Mouse (Mus musculus) kidney, adult 2 months (tissue): ENCODE measurements around the gene Pkn3. TPM values are rescaled to one million over a fixed set of nuclear protein-coding genes. Genes with fewer than 3 reads are reported as not detected.
"Not testable (repeated sequence)": the region's sequence is repeated elsewhere in the genome, so short reads cannot be mapped to it uniquely, and the experiment has no call there.

Experiments used
- DNase-seq: peaks from one replicate; pipeline ENCODE4 v3.0.0; 2021
- H3K27ac ChIP-seq: fragments of 200-500 bp; 2 replicates; pipeline ENCODE4 v1.5.1; 2012; ENCODE audit warnings: low read depth, low read length, control low read depth, inconsistent platforms; ENCODE audit not compliant: insufficient read depth
- H3K27me3 ChIP-seq: fragments of 200-500 bp; replicated peaks from 2 replicates; pipeline ENCODE4 v1.6.1; 2012; ENCODE audit warnings: mild to moderate bottlenecking, moderate library complexity, low read length, inconsistent platforms; ENCODE audit not compliant: control insufficient read depth, insufficient read depth
- H3K36me3 ChIP-seq: fragments of 200-500 bp; 2 replicates; pipeline ENCODE4 v1.6.1; 2012; ENCODE audit warnings: mild to moderate bottlenecking, moderate library complexity, low read length, inconsistent platforms; ENCODE audit not compliant: control insufficient read depth, insufficient read depth
- H3K4me1 ChIP-seq: fragments of 200-500 bp; 2 replicates; pipeline ENCODE4 v1.6.1; 2011; ENCODE audit warnings: low read length; ENCODE audit not compliant: control insufficient read depth, insufficient read depth
- H3K4me3 ChIP-seq: fragments of 200-500 bp; 2 replicates; pipeline ENCODE4 v1.5.1; 2011; ENCODE audit warnings: mild to moderate bottlenecking, low read depth, low read length, control low read depth; ENCODE audit not compliant: insufficient read depth
- CTCF ChIP-seq: fragments of 200-500 bp; conservative IDR thresholded peaks from 2 replicates; pipeline ENCODE4 v1.5.1; 2011; ENCODE audit warnings: low read depth, mild to moderate bottlenecking, control low read depth, low read length, moderate library complexity, mixed read lengths; ENCODE audit not compliant: insufficient read depth, insufficient read length
- POLR2A ChIP-seq: fragments of 200-500 bp; IDR thresholded peaks from one replicate; pipeline ENCODE4 v1.6.1; 2011; ENCODE audit warnings: low read depth, low read length, control low read depth
- WGBS: fragments of 180-500 bp; shearing (Covaris S2); methylation state at CpG from one replicate; pipeline ENCODE4 v1.1.7; 2018; 5-methylcytosine and 5-hydroxymethylcytosine counted together
- polyA plus RNA-seq: library from polyadenylated mRNA; depleted of rRNA; stranded (reverse); fragments of >200 nt; gene quantifications from 2 replicates; pipeline ENCODE4 v1.2.3, GENCODE M21; 2012

Gene Pkn3
- polyA plus RNA-seq, 1 experiment = 4.8 TPM

DNA sequence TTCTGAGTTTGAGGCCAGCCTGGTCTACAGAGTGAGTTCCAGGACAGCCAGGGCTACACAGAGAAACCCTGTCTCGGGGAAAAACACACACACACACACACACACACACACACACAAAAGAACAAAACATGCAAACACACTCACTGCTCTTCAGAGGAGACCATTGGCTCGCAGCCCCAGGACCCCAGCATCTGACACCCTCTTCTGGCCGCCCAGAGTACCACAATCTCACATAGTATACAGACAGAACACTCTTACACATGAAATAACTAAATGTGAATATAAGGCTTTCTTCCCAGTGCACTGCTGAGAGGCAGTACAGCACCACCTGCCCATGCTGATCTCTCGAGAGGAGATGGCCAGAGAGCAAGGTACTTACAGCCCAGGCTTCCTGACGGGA, 32.9 kb upstream of the Pkn3 start:
- Histone ChIP-seq H3K27me3 (no peaks in the 10 kb centered on the region), H3K27ac (no peak overlapping the region), H3K4me1 (no peaks in the 10 kb centered on the region; the same call in 1 of the 2 replicates), H3K4me3 (no peak overlapping the region), H3K36me3 (no peaks in the 10 kb centered on the region)
- 95% methylated on average over 5 of the region's 5 CpGs for WGBS
- DNase-seq = no peak
- no peak for TF ChIP-seq CTCF
- no peak for TF ChIP-seq POLR2A

DNA sequence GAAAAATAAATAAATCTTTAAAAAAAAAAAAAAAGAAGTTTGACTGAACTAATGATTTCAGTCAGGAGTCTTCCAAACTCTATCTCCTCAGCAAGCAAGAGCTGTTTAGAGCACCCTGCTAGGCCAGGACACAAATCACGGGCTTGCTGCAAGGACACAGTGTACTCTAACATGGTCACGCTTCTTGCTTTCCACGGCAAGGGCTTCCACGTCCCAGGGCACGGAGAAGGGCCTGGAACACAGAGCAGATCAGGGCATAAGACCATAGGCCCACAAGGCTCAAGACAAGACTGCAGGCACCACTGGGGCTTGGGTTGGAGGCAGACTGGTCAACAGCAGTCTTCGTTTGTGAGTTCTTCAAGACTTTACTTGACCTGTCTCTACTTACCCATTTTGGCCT, 30.4 kb upstream of the Pkn3 start:
- H3K27ac ChIP-seq = no peak overlapping the region
- no peak for TF ChIP-seq CTCF
- no peak for TF ChIP-seq POLR2A
- no peaks in the 10 kb centered on the region for H3K27me3 ChIP-seq
- H3K4me3 ChIP-seq = no peak overlapping the region
- H3K36me3 ChIP-seq = no peaks in the 10 kb centered on the region
- 66% methylated on average over 6 of the region's 6 CpGs for WGBS
- no peaks in the 10 kb centered on the region; the same call in 1 of the 2 replicates for H3K4me1 ChIP-seq
- no peak for DNase-seq

GRCm38 (mm10) chr2:30048101-30048501, 29.4 kb upstream of the Pkn3 start:
- H3K4me1 ChIP-seq = no peaks in the 10 kb centered on the region; the same call in 1 of the 2 replicates
- no peak for DNase-seq
- TF ChIP-seq POLR2A = no peak
- TF ChIP-seq CTCF = no peak
- no peaks in the 10 kb centered on the region for H3K27me3 ChIP-seq
- no peaks in the 10 kb centered on the region for H3K36me3 ChIP-seq
- peak overlapping the region; percentile 70 for H3K4me3 ChIP-seq
- 32% methylated on average over 11 of the region's 11 CpGs for WGBS
- no peak overlapping the region for H3K27ac ChIP-seq

DNA sequence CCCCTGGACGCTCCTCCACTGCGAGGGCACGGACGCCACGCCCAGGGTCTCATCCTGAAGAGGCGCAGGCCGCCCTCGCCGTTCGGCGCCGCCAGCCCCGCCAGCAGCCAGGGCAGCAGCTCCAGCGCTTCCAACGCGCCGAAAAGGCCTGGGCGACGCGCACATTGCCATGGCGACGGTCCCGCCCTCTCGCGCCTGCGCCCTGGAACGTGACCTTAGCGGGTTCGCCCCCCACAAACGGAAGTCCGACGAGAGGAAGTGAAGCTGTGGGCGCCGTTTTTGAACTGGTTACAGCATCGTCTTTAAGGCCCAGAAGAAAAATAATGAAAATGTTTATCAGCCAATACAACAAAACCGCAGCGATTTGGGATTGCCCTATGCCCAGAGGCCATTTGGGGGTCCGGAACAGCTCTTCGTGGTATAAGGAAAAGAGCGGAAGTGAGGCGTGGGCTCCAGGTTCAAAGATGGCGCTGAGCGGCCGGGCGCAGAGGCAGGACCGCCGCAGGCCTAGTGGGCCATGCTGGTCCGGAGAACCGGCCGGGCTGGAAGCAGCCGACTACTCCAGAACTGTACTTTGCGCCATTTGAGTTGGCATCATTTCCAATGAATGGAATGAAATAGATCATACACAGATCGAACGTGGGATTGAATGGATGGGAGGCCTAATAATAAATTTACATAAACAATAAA, 28.6 kb upstream of the Pkn3 start, which contains the start of gene Wdr34:
Gene Wdr34 (minus strand): TSS at position 183 of the 690 bp plus-strand sequence.
- 1% methylated on average over 54 of the region's 54 CpGs for WGBS
- H3K27me3 ChIP-seq = no peaks in the 10 kb centered on the region

DNA sequence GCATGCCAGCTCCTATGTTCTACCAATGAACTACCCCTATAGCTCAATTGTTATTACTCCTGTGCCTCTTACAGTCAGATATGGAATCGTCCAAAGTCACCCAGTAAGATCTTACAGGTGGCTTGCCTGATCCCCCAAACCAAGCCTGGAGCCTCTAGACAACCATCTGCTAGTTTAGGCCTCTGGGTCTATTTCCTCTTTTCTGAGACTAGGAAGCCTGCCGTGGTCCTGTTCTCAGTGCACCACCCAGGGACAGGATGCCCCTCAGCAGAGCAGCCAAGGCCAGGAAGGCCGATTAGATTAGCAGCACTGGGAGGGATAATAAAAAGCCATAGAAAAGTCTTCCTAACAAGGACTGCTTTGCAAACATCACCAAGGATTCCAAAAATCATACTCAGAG, 27.7 kb upstream of the Pkn3 start:
- WGBS = 85% methylated on average over 3 of the region's 3 CpGs
- TF ChIP-seq POLR2A = no peak
- TF ChIP-seq CTCF = no peak

More for the DNA sequence above, 28.6 kb upstream of the Pkn3 start, which contains the start of gene Wdr34:
- peak; percentile 99 for DNase-seq
- Histone ChIP-seq H3K36me3 (no peaks in the 10 kb centered on the region), H3K27ac (peak within 1 kb of the TSS; percentile 95), H3K4me1 (no peaks in the 10 kb centered on the region; the same call in 1 of the 2 replicates), H3K4me3 (peak within 1 kb of the TSS; percentile 70)
- peak; percentile 10 for TF ChIP-seq POLR2A
- no peak for TF ChIP-seq CTCF

GRCm38 (mm10) chr2:30051992-30052761, 25.3 kb upstream of the Pkn3 start:
- TF ChIP-seq CTCF (no peak), POLR2A (no peak)
- H3K4me1 ChIP-seq = no peaks in the 10 kb centered on the region; the same call in 1 of the 2 replicates
- no peaks in the 10 kb centered on the region for H3K27me3 ChIP-seq
- DNase-seq = no peak
- no peak overlapping the region for H3K4me3 ChIP-seq
- no peak overlapping the region for H3K27ac ChIP-seq
- H3K36me3 ChIP-seq = no peaks in the 10 kb centered on the region
- 41% methylated on average over 6 of the region's 6 CpGs for WGBS

More for the DNA sequence above, 27.7 kb upstream of the Pkn3 start:
- no peak overlapping the region for H3K4me3 ChIP-seq
- no peak for DNase-seq
- no peaks in the 10 kb centered on the region; the same call in 1 of the 2 replicates for H3K4me1 ChIP-seq
- no peak overlapping the region for H3K27ac ChIP-seq
- H3K27me3 ChIP-seq = no peaks in the 10 kb centered on the region
- no peaks in the 10 kb centered on the region for H3K36me3 ChIP-seq

DNA sequence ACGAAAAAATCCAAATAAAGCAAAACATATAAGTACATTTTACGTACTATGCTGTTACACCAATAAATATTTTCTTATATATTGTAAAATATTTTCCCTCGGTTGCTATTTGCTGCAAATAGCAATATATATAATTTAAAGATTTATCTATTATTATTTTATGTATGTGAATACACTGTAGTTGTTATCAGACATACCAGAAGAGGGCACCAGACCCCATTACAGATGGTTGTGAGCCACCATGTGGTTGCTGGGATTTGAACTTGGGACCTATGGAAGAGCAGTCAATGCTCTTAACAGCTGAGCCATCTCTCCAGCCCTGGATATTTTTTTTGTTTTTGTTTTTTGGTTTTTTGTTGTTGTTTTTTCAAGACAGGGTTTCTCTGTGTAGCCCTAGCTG, 22.2 kb upstream of the Pkn3 start:
- H3K4me1 ChIP-seq, H3K27me3 ChIP-seq, DNase-seq, H3K27ac ChIP-seq, H3K36me3 ChIP-seq, H3K4me3 ChIP-seq: not testable (repeated sequence)
- WGBS = 92% methylated on average over 3 of the region's 3 CpGs

GRCm38 (mm10) chr2:30056736-30057135, 20.7 kb upstream of the Pkn3 start:
- H3K27ac ChIP-seq = no peak overlapping the region
- WGBS = 82% methylated on average over 3 of the region's 3 CpGs
- no peak for DNase-seq
- H3K4me3 ChIP-seq = no peak overlapping the region
- H3K36me3 ChIP-seq = no peaks in the 10 kb centered on the region
- peaks cover 5% of the 10 kb centered on the region; the same call in 1 of the 2 replicates for H3K4me1 ChIP-seq
- TF ChIP-seq POLR2A (no peak), CTCF (no peak)
- H3K27me3 ChIP-seq = no peaks in the 10 kb centered on the region
